Mouse (Mus musculus) ES-CJ7 (cell line): ENCODE data around the gene Slc45a1.
A peak's percentile ranks its signal among the peaks of the same experiment; 100 is the strongest.
"Not testable (repeated sequence)": the region's sequence is repeated elsewhere in the genome, so short reads cannot be mapped to it uniquely, and the experiment has no call there.

Experiments used
- DNase-seq: peaks from one replicate; pipeline ENCODE4 v3.0.0; 2011; ENCODE audit warnings: low read depth, low spot score

The Slc45a1 gene

DNA sequence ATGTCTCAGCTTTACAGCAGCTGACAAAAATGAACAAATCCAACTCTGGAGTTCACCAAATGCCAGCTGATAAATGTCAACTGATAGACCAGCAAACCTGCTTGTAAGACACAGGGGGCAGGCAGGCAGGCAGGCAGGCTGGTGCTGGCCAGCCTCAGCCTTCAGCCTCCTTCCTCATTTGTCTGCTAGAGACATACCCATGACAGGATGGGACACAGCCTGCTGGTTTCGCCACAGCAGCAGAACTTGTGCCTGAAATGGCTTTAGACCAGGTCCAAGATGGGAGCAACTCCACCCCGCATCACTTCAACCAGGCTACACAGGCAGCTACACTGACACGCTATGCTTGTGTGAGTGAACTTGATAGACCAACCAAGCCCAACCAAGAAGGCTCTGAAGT, 46.2 kb downstream of the Slc45a1 start:
- no peak for DNase-seq

DNA sequence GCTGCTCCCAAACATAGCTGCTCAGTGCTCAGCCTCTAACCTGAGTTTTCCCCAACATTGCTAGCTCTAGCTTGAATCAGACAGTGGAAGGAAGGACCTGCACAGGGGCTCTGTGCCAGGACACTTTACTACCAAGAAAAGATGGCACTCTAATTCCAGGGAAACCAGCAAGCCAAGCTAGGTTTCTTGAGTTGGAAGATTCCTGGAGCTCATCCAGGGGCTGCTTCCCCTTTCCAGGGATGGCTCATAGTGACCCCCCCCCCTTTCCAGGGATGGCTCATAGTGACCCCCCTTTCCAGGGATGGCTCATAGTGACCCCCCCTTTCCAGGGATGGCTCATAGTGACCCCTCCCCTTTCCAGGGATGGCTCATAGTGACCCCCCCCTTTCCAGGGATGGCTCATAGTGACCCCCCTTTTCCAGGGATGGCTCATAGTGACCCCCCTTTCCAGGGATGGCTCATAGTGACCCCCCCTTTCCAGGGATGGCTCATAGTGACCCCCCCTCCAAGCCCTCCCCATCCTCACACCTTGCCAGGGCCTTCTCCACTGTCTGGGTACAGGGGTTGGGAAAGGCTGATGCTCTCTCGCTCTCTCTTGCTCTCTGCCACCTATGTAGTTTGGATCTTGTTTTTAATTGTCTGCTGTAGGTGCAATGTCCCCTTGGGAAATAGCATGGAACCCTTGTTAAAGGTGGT, 48.5 kb downstream of the Slc45a1 start:
- no peak for DNase-seq

DNA sequence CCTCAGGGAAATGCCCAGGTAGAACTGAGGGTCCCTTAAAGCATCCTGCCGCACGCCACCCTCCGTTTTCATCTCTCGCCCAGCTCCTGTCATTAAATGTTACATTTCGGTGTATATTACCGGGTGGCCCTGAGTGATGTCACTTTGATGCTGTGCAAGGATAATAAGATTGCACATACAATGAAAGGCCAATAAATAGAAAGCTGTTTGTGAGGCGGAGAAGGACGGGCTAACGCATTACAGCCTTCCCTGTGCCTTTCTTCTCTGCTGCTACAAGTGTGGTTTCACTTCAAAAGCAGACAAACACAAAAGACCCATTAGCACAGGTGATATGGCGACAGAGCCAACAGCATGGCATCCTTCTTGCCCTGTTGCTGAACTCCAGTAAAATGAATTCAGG, 50.5 kb downstream of the Slc45a1 start:
- no peak for DNase-seq

DNA sequence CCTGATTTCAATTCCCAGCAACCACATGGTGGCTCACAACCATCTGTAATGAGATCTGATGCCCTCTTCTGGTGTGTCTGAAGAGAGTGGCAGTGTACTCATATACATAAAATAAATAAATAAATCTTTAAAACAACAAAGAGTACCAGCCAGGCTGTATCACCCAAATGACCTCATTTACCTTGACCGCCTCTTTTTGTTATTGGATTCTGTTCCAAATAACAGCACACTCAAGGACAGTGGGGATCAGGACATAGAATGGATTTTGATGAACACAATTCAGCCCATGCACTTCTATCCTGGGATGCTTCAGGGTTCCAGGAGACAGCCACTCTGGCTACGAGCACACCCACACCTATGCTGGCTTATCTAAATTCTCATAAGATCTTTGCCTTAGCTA, 51.5 kb downstream of the Slc45a1 start:
- DNase-seq = not testable (repeated sequence)

DNA sequence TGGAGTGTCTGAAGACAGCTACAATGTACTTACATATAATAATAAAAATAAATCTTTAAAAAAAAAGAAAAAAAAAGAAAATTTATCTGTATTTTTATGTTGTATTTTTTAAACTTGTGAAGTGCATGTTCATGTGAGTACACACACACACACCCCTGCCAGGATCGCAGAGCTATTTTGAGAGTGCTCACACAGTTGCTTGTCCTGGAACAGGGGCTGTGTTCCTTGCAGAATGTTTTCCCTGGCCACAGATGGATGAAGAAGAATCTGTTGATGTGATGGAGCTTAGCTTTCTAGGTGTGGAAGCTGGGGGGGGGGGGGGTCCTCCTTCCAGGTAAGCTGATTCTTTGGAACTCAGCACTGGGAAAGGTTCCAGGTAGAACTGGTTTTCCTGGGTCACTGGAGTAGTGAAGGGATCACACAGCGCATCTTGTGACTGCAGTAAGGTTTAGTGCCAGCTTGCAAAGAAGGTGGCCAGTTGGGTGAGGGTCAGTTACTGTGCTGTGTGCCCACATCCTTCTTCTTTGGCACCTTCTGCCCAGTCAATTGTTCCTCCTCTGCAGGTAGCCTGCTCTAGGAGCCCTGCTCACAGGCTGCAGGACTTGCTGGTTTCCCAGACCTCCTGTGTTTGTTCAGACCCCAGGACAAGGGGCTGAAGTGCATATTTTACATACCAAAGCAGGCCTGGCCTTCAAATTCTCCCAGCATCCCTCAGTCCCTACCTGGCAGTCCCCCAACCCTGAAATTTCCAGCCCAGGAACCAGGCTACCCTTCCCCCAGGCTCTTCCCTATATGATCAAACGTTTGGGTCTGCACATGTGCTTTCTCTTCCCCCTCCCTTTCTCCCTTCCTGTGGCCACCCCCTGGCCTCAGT, 52.6 kb downstream of the Slc45a1 start:
- DNase-seq = peak; percentile 18

DNA sequence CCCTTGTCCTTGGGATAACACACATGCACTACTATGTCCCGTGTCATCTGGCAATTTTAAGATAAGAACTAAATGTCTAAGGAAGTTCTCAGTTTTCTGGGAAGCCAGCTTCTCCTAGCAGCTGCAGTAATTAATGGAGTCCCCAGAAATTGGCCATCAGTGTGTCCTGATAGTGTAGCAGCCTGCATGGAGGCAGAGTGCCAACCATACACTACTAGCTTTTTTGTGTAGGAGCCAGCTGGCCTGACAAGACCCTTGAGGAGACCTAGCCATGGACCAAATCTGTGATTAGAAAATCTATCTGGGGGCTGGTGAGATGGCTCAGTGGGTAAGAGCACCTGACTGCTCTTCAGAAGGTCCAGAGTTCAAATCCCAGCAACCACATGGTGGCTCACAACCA, 53.3 kb downstream of the Slc45a1 start:
- no peak for DNase-seq

DNA sequence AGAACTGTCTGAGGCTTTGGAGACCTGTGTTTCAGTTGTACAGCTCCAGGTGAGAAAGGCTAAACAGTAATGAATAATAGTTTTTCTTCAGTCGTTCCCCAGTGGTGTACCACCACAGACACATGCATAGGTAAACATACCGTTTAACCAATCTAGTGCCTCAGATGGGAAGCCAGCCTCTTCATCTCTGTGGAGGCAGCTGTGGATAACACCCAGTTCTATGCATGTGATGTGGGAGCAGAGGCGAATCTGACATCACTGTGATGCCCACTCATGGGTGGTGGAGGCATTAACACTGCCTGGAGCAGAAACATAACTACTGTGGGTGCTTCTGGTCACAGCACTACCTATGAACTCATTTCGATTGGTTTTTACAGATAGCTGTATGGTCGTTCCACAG, 56.0 kb downstream of the Slc45a1 start:
- no peak for DNase-seq

DNA sequence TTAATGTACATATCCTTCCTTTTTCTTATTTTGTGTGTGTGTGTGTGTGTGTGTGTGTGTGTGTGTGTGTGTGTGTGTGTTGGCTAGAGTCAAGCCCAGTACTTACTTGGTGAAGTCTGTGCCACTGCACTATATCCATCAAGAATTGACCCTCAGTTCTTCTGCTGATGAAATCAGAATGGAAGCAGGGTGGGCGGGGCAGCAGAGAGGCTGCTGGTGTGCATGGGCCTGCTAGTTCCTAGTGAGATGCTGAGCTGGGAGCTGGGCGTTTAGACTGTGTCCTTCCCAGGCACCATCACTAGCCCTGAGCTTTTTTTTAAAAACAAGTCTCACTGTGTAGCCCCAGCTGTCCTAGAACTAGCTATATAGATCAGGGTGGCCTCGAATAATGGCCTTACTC, 56.9 kb downstream of the Slc45a1 start:
- DNase-seq = no peak

DNA sequence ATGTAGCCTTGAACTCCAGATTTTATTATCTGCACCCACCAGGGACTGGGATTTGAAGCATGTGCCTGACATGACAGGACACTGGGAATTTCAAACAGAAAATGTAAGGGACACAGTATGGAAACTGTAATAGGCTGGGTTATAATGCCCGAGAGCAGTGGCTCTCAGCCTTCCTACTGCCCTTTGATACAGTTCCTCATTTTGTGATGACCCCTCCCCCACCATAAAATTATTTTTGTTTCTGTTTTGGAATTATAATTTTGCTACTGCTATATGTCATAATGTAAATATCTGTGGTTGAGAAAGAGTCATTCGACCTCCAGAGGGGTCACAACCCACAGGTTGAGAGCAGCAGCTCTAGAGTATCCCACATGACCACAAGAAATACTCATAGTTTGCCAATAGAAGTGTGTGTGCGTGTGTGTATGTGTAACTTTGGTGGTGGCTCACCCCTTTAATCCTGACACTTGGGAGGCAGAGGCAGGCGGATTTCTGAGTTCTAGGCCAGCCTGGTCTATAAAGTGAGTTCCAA, 57.6 kb downstream of the Slc45a1 start:
- no peak for DNase-seq

DNA sequence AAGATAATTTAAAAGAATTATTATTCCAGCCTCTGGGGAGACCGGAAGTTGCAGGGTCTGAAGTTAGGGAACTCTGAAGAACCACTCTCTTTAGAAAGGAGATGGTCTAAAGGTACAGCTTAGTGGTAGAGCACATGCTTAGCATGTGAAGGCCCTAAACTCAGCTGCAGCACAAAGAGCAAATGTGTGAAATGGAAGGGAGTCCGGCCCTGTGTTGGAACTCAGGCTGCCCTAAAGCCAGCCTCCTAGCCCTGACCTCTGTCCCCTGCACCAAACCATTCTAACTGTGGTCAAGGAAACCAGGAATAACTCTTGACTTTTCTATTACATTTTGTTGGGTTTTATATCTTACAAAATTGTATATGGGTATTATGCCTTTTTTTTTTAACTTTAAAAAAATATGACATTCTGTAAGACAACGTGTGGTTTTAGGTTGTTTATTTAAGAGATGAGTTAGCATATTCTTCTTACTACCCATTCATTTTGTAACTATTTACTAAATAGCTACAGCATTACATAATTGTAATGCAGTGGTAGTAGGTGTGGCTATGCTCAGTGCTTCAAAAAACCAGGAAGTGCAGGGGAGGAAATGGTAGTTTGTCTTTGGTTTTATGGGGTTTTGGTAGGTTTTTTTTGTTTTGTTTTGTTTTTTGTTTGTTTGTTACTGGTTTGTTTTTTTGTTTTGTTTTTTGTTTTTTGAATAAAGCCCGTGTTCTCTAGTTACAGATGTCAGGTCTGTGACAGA, 58.3 kb downstream of the Slc45a1 start:
- no peak for DNase-seq

DNA sequence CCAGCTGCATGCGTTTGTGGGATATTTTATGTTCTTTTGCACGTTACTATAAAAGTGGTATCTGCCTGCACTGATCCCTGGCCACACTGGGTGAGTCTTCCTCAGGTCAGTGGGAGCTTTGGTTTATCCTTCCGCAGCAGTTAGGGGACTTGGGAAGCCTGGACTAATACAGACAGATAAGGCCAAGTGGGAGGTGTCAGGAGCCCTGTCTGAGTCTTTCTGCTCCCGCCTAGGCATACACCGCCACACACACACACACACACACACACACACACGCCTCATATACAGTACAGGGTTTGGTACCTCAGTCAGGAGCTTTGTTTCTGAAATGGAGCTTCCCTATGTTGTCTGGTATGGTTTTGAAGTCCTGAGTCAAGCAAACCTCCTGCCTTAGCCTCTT, 59.9 kb downstream of the Slc45a1 start:
- no peak for DNase-seq

DNA sequence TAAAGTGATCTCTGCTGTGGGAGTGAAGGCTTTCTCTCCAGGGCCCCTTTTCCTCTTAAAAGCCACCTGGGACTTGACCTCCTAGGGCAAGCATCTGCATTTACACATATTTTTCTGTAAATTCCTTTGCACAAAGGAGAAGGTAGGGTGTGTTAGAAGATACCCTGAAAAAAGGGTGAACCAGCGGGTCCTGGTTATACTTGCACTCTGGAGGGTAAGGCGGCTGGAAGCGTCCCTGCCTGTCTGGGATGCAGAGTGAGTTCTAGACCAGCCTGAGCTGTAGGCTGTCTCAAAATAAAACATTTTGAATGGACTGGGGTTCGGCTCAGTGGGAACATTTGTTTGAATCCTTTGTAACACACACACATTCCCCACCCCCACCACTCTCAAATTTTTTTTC, 60.4 kb downstream of the Slc45a1 start:
- no peak for DNase-seq

DNA sequence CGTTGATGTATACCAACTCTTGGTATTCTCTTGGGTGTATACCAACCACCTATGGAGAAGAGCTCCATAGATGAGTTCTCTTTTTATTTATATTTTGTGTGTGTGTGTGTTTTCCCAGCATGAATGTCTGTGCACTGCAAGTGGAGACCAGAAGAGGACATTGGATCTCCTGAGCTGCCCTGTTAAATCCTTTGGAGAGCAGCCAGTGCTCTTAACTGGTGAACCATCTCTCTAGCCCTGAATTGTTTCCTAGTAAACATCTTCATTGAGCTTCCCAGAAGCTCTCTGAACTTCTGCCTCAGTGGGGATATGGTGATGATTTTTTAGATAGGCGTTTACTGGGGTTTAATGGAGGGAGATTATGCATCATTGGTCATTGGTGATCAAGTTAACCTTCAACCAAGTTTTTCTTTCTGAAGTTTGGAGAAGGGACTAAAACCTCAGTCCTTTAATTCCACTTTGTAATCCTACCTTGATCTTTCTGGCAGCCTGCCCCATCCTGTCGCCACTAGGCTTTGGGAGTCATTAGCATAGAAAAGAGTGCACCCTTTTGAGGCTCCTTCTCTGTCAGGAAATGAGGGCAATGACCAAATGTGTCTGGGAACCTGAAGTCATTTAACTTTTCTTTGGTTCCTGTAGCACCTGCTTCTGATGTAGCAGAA, 61.2 kb downstream of the Slc45a1 start:
- no peak for DNase-seq

DNA sequence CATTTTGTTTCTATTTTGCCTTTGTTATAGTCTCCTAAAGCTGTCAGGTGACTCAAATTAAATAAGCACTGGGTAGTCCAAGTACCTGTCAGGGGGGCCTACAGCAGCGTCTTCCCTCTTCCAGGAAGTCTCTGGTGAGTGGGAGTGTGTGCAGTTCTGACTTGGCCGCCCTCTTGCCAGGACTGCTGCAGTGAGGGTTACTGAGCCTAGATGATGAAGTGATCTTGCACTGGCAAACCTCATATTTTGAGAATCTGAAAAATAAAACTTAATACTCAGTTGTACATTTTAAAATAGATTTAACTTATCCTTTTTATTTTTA, 63.7 kb downstream of the Slc45a1 start:
- no peak for DNase-seq

DNA sequence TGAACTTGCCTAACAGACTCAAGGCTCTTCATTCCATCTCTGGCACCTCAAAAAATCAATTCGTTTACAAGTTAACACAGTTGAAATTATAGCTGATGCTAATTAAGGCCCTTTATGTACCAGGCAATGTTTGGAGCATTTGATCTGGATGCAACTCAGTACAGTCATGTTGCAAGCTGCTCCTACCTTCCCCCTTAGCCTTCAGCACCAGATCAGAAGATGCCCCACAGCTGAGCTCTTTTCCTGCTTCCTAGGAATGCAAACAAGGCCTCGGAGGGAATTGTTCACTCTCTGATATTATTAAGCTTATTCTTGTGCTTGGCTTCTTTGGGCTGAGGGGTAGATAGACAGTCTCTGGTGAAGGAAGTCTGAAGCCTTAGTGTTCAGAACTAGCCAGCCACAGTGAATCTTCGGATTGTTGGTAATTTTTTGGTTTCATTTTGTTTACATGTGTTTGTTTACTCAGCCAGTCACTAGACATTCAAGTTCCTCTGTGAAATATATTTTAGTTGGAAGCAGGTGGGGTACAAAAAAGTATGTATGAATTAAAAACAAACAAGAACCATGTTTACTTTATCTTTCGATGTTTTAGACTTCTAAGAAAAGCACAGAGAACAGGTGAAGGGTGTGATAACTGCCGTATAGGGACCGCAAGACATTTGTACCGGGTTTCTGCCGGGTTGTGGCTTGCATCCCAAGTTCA, 64.2 kb downstream of the Slc45a1 start:
- no peak for DNase-seq

DNA sequence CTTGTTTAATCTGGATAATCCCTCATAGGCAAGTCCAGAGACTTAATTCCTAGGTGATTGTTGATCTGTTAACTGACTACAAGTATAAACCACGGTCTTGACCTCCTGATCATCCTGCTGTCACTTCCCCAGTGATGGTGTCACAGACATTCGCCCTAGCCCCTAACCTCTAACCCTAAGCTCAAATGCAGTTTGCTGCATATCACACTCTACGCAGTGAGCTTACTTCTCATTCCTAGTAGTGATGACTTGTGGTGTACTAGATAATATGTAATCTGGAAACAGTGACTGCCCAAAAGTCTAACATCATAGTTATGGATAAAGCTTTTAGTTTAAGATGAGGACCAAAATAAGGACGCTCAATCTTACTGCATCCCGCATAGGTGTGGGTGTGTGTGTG, 65.7 kb downstream of the Slc45a1 start:
- DNase-seq = no peak

DNA sequence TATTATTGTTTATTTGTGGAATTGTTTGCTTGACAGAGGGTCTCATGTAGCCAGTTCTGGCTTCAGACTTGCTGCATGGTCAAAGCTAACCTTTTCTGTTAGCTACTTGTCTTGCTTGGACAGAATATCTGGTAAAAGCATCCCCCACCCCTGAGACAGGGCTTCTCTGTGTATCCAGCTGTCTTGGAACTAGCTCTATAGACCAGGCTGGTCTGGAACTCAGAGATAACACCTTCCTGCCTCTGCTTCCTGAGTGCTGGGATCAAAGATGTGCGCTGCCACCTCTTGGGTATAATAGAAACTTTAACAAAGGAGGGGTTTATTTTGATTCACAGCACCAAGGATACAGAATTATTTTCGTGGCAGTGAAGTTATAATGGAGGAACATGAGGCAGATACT, 66.2 kb downstream of the Slc45a1 start:
- DNase-seq = no peak

DNA sequence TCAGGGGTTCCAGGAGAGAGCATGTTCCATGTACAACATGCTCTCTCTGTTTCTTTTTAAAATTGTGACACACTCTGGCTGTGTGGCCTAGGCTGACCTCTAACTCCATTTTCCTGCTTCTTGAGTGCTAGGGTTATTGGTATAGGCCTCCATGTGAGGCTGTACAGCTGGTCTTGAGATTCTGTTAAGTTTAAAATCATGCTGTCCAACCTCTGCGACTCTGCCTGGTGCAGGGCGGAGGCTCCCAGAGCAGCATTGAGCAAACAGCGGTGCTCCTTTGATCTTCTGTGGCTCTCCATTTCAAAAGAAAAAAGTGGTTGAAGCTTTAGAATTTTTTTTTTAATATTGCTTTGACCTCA, 68.2 kb downstream of the Slc45a1 start:
- DNase-seq = no peak

DNA sequence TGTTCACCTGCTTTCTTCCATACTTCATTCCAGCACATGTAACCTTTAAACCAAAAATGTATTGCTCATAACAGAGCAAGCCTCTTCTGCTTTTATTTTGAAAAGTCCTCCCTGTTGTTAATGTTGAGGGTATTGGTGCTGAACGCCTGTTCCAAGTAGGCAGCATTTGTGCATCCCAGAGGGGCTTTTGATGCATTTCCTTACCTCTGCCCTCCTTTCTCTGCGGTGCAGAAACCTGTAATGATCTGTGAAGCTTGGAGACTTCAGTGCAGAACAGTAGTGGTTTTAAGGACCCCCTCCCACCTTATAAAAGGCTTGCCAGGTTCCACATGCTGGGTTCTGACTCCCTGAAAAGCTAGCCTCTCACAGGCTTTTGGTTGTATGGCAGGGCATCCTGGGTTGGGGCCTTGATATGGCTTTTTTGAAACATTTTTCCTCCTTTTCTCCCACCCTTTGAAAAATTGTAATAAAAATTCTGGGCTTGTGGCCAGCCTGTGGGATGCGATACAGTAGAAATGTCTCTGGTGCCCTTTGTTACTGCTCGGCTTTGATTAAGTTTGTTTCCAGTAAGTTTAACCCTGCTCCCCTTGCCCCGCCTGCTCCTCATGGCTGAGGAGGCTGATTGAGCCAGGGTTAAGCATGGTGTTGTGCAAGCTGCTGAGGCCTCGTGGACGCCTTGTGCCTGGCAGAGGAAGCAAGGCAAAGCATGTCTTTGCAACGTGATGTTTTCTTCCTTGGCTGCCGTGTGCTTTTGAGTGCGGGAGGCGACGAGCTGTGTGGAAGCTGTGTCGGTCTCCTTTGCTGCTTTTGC, 68.8 kb downstream of the Slc45a1 start:
- no peak for DNase-seq

DNA sequence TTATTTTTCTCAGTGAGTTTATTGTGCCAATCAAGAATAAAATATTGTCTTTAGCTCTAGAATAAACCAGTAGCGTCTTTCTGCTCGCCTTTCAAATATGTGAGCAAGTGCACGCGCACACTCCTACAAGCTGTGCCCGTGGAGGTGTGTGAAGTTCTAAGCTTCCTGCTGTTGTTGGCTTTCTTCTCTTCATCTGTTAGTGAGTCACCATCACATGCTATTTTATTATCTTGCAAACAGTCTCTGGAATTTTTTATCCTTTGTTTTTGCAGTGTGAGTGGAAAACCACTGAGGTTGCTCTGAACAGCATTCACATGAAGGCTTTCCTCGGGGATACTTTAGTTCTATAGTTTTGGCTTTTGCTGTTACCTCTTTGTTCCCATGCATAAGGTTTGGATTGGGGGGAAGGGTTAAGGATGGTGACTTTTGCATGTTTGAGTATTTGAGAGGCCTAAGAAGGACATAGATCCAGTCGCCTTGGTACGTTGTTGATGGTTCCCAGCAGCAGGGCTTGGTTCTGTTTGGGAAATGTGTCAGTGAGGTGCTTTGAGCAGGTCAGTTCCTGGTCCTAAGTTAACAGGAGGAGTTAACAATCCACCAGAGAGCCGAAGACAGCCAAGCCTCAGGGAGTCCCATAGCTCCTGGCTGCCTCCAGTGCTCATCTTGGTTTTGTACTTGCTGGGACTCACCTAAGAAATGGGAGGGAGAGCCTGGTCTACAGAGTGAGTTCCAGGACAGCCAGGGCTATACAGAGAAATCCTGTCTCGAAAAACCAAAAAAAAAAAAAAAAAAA, 69.8 kb downstream of the Slc45a1 start:
- no peak for DNase-seq
